Mouse (Mus musculus): Measurements from ENCODE around the gene Rnf17. TPM values are rescaled to one million over a fixed set of nuclear protein-coding genes. Genes with fewer than 3 reads are reported as not detected.
A peak's percentile ranks its signal among the peaks of the same experiment; 100 is the strongest.

Gene Rnf17
- polyA plus RNA-seq, 1 experiment from 2014 or later = not detected

GRCm38 (mm10) chr14:56377745-56378144 lies 24.6 kb upstream of the Rnf17 start:
- DNase-seq (ENCODE audit: low read depth, low spot score) (no peak), ATAC-seq (no peak)
- H3K27me3 ChIP-seq = peaks cover 3% of the 10 kb centered on the region
- CTCF ChIA-PET = no interaction called here
- peak; percentile 14 for TF ChIP-seq CTCF (IDR thresholded peaks at IDR 0.05)
- POLR2A ChIA-PET = no interaction called here
- in situ Hi-C loops (cut with MboI; ENCODE audit: low pct_unique_long_range_greater_than_20kb) = loop anchor here (25.0 kb wide), 1 partner anchor 685 kb away; the partner anchor contains the start of gene Gja3

- in situ Hi-C loops (cut with MboI; ENCODE audit: low pct_unique_long_range_greater_than_20kb) = loop anchor here (25.0 kb wide), 1 partner anchor 683 kb away; the partner anchor contains the start of gene Gja3
- no peak for TF ChIP-seq CTCF (IDR thresholded peaks at IDR 0.05)
- CTCF ChIA-PET = no interaction called here
- no peaks in the 10 kb centered on the region for H3K27me3 ChIP-seq
- DNase-seq (ENCODE audit: low read depth, low spot score) = peak; percentile 19
- ATAC-seq = peak; percentile 58
- POLR2A ChIA-PET = no interaction called here
Measured at GRCm38 (mm10) chr14:56379336-56379735, 23.0 kb upstream of the Rnf17 start.

DNA sequence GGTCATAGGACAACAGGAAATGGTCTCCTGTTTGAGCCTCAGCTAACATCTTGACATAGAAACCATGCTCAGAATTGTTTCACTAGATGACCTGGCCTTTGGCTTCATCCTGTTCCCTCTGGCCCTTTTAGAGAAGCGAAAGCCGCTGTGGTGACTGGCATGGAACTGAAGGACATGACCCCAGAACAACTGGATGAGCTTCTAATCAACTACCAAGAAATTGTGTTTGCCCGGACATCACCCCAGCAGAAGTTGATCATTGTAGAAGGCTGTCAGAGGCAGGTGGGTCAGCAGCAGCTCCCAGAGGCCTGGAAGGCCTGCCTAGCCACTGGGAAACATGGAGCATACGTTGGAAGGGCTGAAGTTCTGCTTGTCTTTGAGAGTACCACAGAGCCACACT lies 20.0 kb upstream of the Rnf17 start:
- in situ Hi-C loops (cut with MboI; ENCODE audit: low pct_unique_long_range_greater_than_20kb) = loop anchor here (25.0 kb wide), 1 partner anchor 680 kb away; the partner anchor contains the start of gene Gja3

DNA sequence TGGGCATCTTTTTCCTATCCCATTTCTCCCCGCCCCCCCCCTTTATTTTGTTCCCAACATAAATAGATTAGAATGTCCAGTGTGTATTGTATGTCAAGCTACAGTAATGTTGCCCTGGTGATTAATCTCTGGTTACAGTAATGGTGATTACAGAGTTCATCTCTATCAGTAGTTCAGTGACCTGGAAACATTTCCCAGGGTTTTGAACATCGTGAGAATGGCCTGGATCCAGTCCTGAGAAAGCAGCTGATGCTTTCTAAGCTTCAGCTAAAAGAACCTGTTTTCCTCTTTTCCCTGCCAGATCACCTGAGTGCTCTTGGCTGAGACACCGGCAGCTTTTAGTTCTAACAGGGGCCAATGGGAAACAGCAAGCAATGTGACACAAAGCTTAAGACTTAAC lies 12.1 kb upstream of the Rnf17 start:
- ATAC-seq (no peak), DNase-seq (ENCODE audit: low read depth, low spot score) (no peak)
- no peak for TF ChIP-seq CTCF (IDR thresholded peaks at IDR 0.05)
- ChIA-PET CTCF (interaction anchor here (0.8 kb wide), 1 partner anchor 15 kb away, joined by 3 read pairs; no protein-coding TSS in a partner anchor), POLR2A (interaction anchor here (0.7 kb wide), 1 partner anchor 137 kb away, joined by 3 read pairs; no protein-coding TSS in a partner anchor)
- H3K27me3 ChIP-seq = peaks cover 6% of the 10 kb centered on the region
- in situ Hi-C loops (cut with MboI; ENCODE audit: low pct_unique_long_range_greater_than_20kb) = loop anchor here (25.0 kb wide), 1 partner anchor 672 kb away; the partner anchor contains the start of gene Gja3

More for the DNA sequence above, 20.0 kb upstream of the Rnf17 start:
- no peaks in the 10 kb centered on the region for H3K27me3 ChIP-seq
- CTCF ChIA-PET = no interaction called here
- TF ChIP-seq CTCF (IDR thresholded peaks at IDR 0.05) = no peak
- POLR2A ChIA-PET = no interaction called here
- DNase-seq (ENCODE audit: low read depth, low spot score) (no peak), ATAC-seq (no peak)

GRCm38 (mm10) chr14:56393704-56394312 lies 8.6 kb upstream of the Rnf17 start:
- POLR2A ChIA-PET = no interaction called here
- DNase-seq (ENCODE audit: low read depth, low spot score) (no peak), ATAC-seq (no peak)
- in situ Hi-C loops (cut with MboI; ENCODE audit: low pct_unique_long_range_greater_than_20kb) = loop anchor here (25.0 kb wide), 1 partner anchor 668 kb away; the partner anchor contains the start of gene Gja3
- TF ChIP-seq CTCF (IDR thresholded peaks at IDR 0.05) = no peak
- peaks cover 9% of the 10 kb centered on the region for H3K27me3 ChIP-seq
- CTCF ChIA-PET = no interaction called here

GRCm38 (mm10) chr14:56398001-56398400 lies 4.4 kb upstream of the Rnf17 start:
- CTCF ChIA-PET = interaction anchor here (0.8 kb wide), 1 partner anchor 23 kb away, joined by 3 read pairs; no protein-coding TSS in a partner anchor
- POLR2A ChIA-PET = no interaction called here
- peaks cover 17% of the 10 kb centered on the region for H3K27me3 ChIP-seq
- in situ Hi-C loops (cut with MboI; ENCODE audit: low pct_unique_long_range_greater_than_20kb) = loop anchor here (25.0 kb wide), 1 partner anchor 664 kb away; the partner anchor contains the start of gene Gja3
- TF ChIP-seq CTCF (IDR thresholded peaks at IDR 0.05) = peak; percentile 59
- ATAC-seq (no peak), DNase-seq (ENCODE audit: low read depth, low spot score) (no peak)

- H3K27me3 ChIP-seq = peaks cover 46% of the 10 kb centered on the region
- ATAC-seq (no peak), DNase-seq (ENCODE audit: low read depth, low spot score) (no peak)
- in situ Hi-C loops (cut with MboI; ENCODE audit: low pct_unique_long_range_greater_than_20kb) = no loop called here
- TF ChIP-seq CTCF (IDR thresholded peaks at IDR 0.05) = no peak
- CTCF ChIA-PET = no interaction called here
- POLR2A ChIA-PET = no interaction called here
Measured at GRCm38 (mm10) chr14:56403072-56403375, 643 bp downstream of the Rnf17 start.

DNA sequence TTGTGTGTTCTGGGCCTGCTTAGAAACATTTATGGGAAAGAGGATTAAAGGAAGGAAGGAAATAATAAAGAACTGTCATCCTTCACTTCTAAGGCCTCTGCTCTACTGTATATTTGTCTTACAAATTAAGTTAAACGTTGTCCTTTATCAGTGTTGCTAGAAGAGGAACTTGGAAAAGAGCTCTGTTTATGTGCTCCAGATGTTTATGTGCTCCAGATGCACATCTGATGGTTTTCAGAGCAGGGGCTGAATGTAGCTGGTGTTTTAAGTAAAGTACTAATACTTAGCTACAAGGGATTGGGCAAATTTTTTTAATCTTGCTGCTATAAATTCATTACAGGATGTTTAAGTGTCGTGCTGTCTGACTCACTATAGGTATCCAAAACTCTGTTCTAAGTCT lies 59.7 kb downstream of the Rnf17 start:
- ATAC-seq (no peak), DNase-seq (ENCODE audit: low read depth, low spot score) (no peak)
- ChIA-PET CTCF (interaction anchor here (1.0 kb wide), 1 partner anchor 28 kb away, joined by 3 read pairs; no protein-coding TSS in a partner anchor), POLR2A (no interaction called here)
- in situ Hi-C loops (cut with MboI; ENCODE audit: low pct_unique_long_range_greater_than_20kb) = no loop called here
- H3K27me3 ChIP-seq = peaks cover 48% of the 10 kb centered on the region
- TF ChIP-seq CTCF (IDR thresholded peaks at IDR 0.05) = no peak

DNA sequence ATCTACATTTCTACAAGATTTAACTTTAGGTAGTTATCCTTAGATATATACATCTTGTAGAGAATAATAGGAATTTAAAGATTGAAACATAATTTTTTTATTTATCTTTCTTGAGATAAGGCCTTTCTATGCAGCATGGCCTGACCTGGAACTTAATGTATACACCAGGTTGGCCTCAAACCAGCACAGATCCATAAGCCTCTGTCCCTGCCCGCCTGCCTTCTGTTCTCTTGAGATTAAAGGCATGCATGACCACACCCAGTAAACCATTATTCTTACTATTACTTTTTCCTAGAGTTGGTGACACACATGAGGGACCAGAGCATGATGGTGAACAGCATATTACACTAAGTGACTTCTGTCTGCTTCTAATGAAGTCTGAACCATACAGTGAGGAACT lies 60.3 kb downstream of the Rnf17 start:
- CTCF ChIA-PET = interaction anchor here (1.0 kb wide), 1 partner anchor 28 kb away, joined by 3 read pairs; no protein-coding TSS in a partner anchor
- no peak for DNase-seq (ENCODE audit: low read depth, low spot score)
- in situ Hi-C loops (cut with MboI; ENCODE audit: low pct_unique_long_range_greater_than_20kb) = no loop called here
- POLR2A ChIA-PET = no interaction called here
- TF ChIP-seq CTCF (IDR thresholded peaks at IDR 0.05) = no peak
- no peak for ATAC-seq
- peaks cover 54% of the 10 kb centered on the region for H3K27me3 ChIP-seq

- peaks cover 65% of the 10 kb centered on the region for H3K27me3 ChIP-seq
- ATAC-seq (no peak), DNase-seq (ENCODE audit: low read depth, low spot score) (no peak)
- POLR2A ChIA-PET = no interaction called here
- CTCF ChIA-PET = interaction anchor here (0.8 kb wide), 2 partner anchors 84 to 264 kb away, joined by 3 read pairs; no protein-coding TSS in a partner anchor
- TF ChIP-seq CTCF (IDR thresholded peaks at IDR 0.05) = peak; percentile 56
- in situ Hi-C loops (cut with MboI; ENCODE audit: low pct_unique_long_range_greater_than_20kb) = loop anchor here (5.0 kb wide), 1 partner anchor 96 kb away; no protein-coding TSS in a partner anchor
Measured at GRCm38 (mm10) chr14:56468145-56468544, 65.8 kb downstream of the Rnf17 start.

DNA sequence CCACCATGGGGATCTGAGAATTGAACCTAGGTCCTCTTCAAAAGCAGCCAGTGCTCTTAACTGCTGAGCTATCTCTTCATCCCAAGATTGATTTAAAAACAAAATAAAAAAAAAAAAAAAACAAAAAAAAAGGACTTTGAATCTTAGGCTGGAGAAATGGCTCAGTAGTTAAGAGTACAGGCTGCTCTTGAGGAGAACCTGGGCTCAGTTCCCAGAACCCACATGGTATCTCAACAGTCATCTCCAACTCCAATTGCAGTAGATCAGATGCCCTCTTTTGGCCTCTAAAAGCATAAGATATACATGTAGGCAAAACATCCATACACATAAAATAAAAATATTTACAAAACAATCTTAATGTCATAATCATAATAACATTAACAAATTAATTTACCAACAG lies 87.4 kb downstream of the Rnf17 start:
- peaks cover 50% of the 10 kb centered on the region for H3K27me3 ChIP-seq
- ATAC-seq = no peak
- DNase-seq (ENCODE audit: low read depth, low spot score) = no peak
- CTCF ChIA-PET = no interaction called here
- POLR2A ChIA-PET = no interaction called here
- in situ Hi-C loops (cut with MboI; ENCODE audit: low pct_unique_long_range_greater_than_20kb) = no loop called here
- TF ChIP-seq CTCF (IDR thresholded peaks at IDR 0.05) = no peak

Measured in Patski (cell line).